Mouse (Mus musculus): ENCODE results near the gene Map1lc3a.

Map1lc3a gene

GRCm38 (mm10) chr2:155285744-155286143 is 9.6 kb downstream of the Map1lc3a start:
- no peak for DNase-seq (ENCODE audit: low read depth, low spot score)

DNA sequence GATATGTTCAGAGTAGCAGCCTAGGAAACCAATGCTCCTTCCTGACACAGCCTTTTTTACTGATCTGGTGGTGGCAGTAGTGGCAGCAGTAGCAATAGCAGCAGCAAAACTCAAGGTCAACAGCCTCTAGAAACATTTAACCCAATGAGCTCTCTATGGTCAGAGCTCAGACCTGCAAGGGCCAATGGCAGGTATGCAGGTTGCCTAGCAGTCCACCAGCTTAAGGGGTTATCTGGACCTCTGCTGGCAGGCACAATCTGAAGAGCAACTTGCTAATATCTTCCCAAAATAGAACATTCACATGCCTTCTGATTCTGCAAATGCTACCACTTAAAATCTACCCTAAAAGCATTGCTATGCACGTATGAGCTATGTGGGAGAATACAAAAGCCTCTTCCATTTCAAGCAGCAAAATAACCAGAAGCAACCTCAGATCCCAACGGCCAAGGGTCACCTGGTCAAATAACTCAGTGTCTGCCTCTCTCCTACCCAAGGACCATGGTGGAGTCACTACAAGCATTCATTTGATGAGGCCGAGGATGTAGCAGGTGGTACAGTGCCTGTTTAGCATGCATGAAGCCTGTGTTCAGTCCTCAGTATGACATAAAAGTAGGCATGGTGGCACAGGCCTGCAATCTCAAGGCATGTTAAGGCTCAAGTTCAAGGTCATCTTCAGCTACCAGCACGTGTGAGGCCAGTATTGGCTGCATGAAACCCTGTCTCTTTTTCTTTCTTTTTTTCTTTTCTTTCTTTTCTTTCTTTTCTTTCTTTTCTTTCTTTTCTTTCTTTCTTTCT is 11.6 kb downstream of the Map1lc3a start:
- DNase-seq (ENCODE audit: low read depth, low spot score), result no peak

DNA sequence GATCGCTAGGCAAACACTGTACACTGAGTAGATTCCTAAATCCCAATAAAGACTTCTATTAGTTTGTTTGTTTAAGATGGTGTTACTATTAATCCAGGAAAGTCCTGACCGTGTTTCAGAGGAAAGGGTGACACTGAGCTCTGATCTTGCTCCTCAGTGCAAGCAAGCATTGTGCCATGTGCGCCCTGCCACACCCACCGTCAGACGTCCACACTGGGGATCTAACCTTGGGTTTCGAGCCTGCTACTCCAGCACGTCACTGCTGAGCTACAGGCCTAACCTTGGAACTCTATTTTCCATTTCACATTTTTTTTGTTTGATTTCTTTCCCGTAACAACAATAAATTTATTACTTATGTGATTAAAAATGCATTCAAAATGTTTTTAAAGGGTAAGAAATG is 14.0 kb downstream of the Map1lc3a start:
- no peak for DNase-seq (ENCODE audit: low read depth, low spot score)

GRCm38 (mm10) chr2:155293382-155293781 is 17.3 kb downstream of the Map1lc3a start:
- no peak for DNase-seq (ENCODE audit: low read depth, low spot score)

DNA sequence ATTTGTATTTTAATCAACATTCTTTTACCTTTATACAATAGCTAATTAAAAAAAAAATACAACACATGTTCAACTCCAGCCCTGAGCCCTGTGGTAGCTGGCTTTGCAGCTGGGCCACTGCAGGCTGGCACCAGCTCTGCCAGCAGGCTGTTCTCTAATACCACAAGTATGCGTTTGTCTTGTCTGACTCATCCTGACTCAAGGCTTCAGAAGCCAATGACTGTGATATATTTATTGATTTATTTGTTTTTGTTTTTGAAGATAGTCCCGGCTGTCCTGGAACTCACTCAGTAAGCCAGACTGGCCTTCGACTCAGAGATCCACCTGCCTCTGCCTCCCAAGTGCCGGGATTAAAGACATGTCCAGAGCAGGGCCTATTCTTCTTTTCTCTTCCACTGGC is 17.8 kb downstream of the Map1lc3a start:
- DNase-seq (ENCODE audit: low read depth, low spot score), result no peak

DNA sequence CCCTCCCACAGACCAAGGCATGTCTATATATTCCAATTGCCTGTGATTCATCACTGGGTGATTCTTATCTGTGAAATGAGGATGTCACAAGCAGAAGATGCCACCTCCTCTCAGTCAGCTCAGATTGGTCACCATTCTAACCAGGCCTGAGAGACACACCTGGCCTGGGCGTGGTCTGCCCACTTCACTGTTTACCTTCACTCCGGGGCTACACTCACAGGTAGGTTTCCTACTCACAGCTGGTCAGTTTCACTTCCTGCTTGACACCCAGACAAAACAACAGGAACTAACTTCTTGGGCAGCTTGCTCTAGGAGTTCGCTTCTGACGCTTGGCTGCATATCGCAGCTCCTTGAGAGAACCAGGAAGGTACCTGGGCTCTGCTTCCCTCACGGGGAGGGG is 19.4 kb downstream of the Map1lc3a start:
- DNase-seq (ENCODE audit: low read depth, low spot score), result no peak

DNA sequence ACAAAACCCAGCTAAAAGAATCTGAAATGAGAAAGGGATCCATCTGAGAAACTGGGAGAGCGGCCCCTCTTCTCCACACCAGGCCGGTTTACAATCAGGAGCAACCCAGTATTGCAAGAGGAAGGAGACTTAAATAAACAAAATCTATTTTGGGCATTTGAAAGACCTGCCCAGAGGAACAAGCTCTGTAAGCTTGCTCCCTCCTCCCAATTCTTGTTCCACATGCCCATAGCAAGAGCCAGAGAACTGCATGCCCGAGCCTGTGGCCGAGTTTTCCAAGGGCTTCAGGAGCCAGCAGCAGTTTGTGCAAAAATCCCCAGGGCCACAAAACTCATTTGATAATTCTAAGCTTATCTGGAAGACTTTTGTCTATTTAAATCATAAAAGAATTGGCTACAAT is 23.5 kb downstream of the Map1lc3a start:
- DNase-seq (ENCODE audit: low read depth, low spot score), result no peak

DNA sequence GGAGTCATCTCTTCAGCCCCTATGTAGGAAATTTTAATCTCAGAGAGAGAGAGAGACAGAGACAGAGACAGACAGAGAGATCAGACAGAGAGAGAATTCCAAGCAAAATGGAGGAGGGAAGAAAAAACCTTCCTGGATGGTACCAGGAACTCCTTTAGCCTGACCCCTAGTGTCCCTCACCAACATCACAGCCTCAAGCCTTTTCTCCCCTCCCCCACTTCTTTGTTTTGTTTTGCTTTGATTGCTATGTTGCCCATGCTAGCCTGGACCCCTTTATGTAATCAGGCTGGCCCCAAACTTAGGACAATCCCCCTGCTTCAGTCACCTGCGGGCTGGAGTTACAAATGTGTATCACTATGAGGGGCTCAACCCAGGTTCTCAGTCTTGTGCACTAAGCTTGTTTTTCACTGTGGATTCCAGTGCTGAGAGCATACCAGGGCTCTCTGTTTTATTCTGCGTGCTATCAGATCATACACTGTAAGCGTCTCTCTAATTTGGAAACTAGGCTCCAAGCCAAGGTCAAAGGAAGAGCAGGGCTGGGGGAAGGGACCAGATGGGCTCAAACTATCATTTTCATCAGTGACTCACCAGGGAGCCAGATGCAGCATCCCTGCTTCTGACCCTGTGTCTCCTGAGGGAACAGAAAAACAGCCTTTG is 33.0 kb downstream of the Map1lc3a start:
- DNase-seq (ENCODE audit: low read depth, low spot score), result peak; percentile 36

- no peak for DNase-seq (ENCODE audit: low read depth, low spot score)
Measured at GRCm38 (mm10) chr2:155313671-155314070, 37.6 kb downstream of the Map1lc3a start.

GRCm38 (mm10) chr2:155318618-155319017 is 42.5 kb downstream of the Map1lc3a start:
- no peak for DNase-seq (ENCODE audit: low read depth, low spot score)

DNA sequence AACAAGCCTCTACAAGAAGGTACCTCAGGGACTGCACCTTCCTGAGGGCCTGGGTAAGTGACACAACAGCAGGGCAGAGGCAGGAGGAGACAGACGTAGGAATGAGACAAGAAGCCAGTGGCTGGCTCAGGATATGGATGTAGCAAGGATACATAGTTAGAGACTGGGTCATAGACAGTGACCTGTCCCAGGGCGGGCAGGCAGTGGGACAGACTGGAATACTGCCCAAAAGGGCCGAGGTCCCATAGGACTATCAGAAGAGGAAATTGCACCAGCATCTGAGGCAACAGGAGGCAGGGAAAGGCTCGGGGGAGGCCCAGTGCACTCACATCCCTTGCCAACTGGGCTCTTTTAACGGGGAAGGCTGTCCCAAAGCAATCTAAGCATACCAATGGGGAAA is 44.5 kb downstream of the Map1lc3a start:
- no peak for DNase-seq (ENCODE audit: low read depth, low spot score)

DNA sequence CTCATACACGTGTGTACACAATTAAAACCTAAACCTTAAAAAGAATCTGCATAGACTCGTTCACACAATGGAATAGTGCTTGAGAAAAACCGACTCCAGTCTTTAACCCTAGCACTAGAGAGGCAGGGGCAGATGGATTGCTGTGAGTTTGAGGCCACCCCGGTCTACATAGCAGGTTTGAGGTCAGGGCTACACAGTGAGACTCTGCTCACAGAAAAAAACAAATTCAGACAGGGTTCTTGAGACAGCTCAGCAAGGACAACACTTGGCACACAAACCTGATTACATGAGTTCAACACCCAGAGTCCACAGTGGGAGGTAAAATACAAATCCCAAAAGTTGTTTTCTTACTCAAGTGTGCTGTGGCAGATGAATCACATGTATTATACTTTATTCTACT is 49.9 kb downstream of the Map1lc3a start:
- no peak for DNase-seq (ENCODE audit: low read depth, low spot score)
